Mouse (Mus musculus): ENCODE results near the gene Xpo6. TPM values are rescaled to one million over a fixed set of nuclear protein-coding genes. Genes with fewer than 3 reads are reported as not detected.

Xpo6 gene
- polyA plus RNA-seq, 1 experiment from 2014 or later: 67.5 TPM

DNA sequence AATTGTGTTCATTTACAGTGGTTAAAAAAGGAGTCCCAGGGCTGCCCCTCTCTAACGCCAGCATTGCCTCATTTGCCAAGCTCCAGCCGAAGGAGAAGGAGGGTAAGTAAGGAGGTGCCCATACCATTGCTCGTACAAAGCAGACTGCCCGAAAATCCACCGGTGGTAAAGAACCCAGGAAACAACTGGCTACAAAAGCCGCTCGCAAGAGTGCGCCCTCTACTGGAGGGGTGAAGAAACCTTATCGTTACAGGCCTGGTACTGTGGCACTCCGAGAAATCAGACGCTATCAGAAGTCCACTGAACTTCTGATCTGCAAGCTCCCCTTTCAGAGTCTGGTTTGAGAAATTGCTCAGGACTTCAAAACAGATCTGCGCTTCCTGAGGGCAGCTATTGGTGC is 24.3 kb downstream of the Xpo6 start:
- Histone ChIP-seq H3K4me1 (ENCODE audit: insufficient read depth) (no peaks in the 10 kb centered on the region), H3K9ac (no peak overlapping the region), H3K27ac (ENCODE audit: low read depth) (no peak overlapping the region), H3K9me3 (ENCODE audit: low read depth, low read length) (no peaks in the 10 kb centered on the region), H3K4me2 (no peak overlapping the region), H3K4me3 (ENCODE audit: low read depth, low read length) (no peak overlapping the region), H3K36me3 (ENCODE audit: insufficient read depth) (peaks cover 20% of the 10 kb centered on the region; the same call in 1 of the 2 replicates), H3K27me3 (ENCODE audit: insufficient read depth, low read length) (no peaks in the 10 kb centered on the region)
- TF ChIP-seq CTCF (IDR thresholded peaks at IDR 0.05; ENCODE audit: low read depth): no peak; the same call in 1 of the 2 replicates
- ATAC-seq (ENCODE audit: insufficient read depth): no peak
- 90% methylated on average over 12 of the region's 12 CpGs for WGBS
- no peak for DNase-seq

DNA sequence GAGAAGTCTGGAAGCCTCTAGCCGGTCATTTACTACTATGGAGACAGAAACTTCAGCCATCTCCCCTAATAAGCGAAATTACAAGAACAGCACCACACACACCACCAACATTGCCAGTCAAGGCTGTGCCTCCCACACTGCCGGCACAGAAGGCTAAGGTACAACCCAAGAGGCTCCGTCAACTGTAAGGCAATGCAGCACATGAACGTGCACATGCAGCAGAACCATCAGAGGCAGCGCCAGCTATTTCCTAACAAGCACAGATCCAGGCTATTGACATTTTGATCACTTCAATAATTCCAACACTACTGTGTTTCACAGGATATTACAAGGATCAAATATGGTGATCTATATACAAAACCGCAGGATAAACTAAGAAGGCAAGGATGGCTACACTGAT is 24.8 kb downstream of the Xpo6 start:
- peaks cover 24% of the 10 kb centered on the region for H3K36me3 ChIP-seq (ENCODE audit: insufficient read depth)
- no peak for TF ChIP-seq CTCF (IDR thresholded peaks at IDR 0.05; ENCODE audit: low read depth)

DNA sequence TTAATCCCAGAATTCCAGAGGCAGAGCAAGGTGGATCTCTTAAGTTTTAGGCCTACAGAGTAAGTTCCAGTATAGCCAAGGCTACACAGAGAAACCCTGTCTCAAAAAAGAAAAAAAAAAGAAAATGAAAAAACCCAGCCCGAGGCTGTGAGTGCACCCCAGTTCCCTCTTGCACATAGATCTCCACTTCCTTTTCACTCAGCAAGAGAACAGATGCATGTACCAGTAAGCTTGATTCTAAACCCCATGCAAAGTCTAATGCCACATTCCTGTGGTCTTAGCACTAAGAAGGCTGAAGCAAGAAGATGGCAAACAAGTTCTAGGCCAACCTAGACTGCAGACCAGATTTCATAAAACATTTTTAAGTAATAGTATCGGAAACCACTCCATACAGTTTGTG is 25.4 kb downstream of the Xpo6 start:
- Histone ChIP-seq H3K4me1 (ENCODE audit: insufficient read depth) (no peaks in the 10 kb centered on the region), H3K9ac (no peak overlapping the region), H3K4me3 (ENCODE audit: low read depth, low read length) (no peak overlapping the region), H3K9me3 (ENCODE audit: low read depth, low read length) (no peaks in the 10 kb centered on the region), H3K27me3 (ENCODE audit: insufficient read depth, low read length) (no peaks in the 10 kb centered on the region), H3K36me3 (ENCODE audit: insufficient read depth) (peaks cover 26% of the 10 kb centered on the region), H3K4me2 (no peak overlapping the region), H3K27ac (ENCODE audit: low read depth) (peak overlapping the region; percentile 58; the same call in 1 of the 2 replicates)
- no peak for TF ChIP-seq CTCF (IDR thresholded peaks at IDR 0.05; ENCODE audit: low read depth)
- no peak for ATAC-seq (ENCODE audit: insufficient read depth)
- 88% methylated on average over 2 of the region's 2 CpGs for WGBS
- DNase-seq: no peak

More for the DNA sequence above, 24.8 kb downstream of the Xpo6 start:
- H3K9me3 ChIP-seq (ENCODE audit: low read depth, low read length): no peaks in the 10 kb centered on the region
- no peak overlapping the region for H3K9ac ChIP-seq
- H3K4me2 ChIP-seq: no peak overlapping the region
- WGBS: 82% methylated on average over 7 of the region's 7 CpGs
- DNase-seq: no peak
- H3K4me3 ChIP-seq (ENCODE audit: low read depth, low read length): no peak overlapping the region
- H3K4me1 ChIP-seq (ENCODE audit: insufficient read depth): no peaks in the 10 kb centered on the region
- no peak for ATAC-seq (ENCODE audit: insufficient read depth)
- H3K27me3 ChIP-seq (ENCODE audit: insufficient read depth, low read length): no peaks in the 10 kb centered on the region
- no peak overlapping the region for H3K27ac ChIP-seq (ENCODE audit: low read depth)

DNA sequence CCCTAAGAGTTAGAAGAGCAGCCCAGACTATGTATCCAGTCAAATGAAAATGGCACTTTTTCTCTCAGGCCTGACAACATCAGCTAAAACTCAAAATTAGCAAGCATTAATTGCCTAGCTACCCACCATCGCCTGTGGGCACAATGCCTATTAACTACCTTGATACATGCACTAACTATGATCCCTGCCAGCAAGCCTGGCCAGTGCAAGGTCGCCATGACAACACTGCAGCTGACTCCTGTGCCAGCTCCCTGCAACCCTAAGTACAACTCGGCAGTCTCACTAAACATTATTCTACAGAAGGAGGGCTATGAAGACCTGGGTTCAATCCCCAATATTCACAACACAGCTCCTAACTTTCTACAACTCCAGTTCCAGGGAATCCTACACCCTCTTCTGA is 28.3 kb downstream of the Xpo6 start:
- Histone ChIP-seq H3K36me3 (ENCODE audit: insufficient read depth) (peaks cover 46% of the 10 kb centered on the region), H3K9me3 (ENCODE audit: low read depth, low read length) (no peaks in the 10 kb centered on the region), H3K4me3 (ENCODE audit: low read depth, low read length) (no peak overlapping the region), H3K27ac (ENCODE audit: low read depth) (no peak overlapping the region), H3K27me3 (ENCODE audit: insufficient read depth, low read length) (no peaks in the 10 kb centered on the region), H3K4me1 (ENCODE audit: insufficient read depth) (no peaks in the 10 kb centered on the region), H3K4me2 (no peak overlapping the region), H3K9ac (no peak overlapping the region)
- 80% methylated on average over 3 of the region's 3 CpGs for WGBS
- no peak for TF ChIP-seq CTCF (IDR thresholded peaks at IDR 0.05; ENCODE audit: low read depth)
- no peak for DNase-seq
- ATAC-seq (ENCODE audit: insufficient read depth): no peak

GRCm38 (mm10) chr7:126168584-126168983 is 31.7 kb downstream of the Xpo6 start:
- Histone ChIP-seq H3K4me1 (ENCODE audit: insufficient read depth) (no peaks in the 10 kb centered on the region), H3K9ac (no peak overlapping the region), H3K27ac (ENCODE audit: low read depth) (no peak overlapping the region), H3K4me3 (ENCODE audit: low read depth, low read length) (no peak overlapping the region), H3K27me3 (ENCODE audit: insufficient read depth, low read length) (no peaks in the 10 kb centered on the region), H3K4me2 (no peak overlapping the region), H3K36me3 (ENCODE audit: insufficient read depth) (peaks cover 66% of the 10 kb centered on the region), H3K9me3 (ENCODE audit: low read depth, low read length) (no peaks in the 10 kb centered on the region)
- DNase-seq (no peak), ATAC-seq (ENCODE audit: insufficient read depth) (no peak)
- 86% methylated on average over 6 of the region's 6 CpGs for WGBS
- TF ChIP-seq CTCF (IDR thresholded peaks at IDR 0.05; ENCODE audit: low read depth): no peak

- Histone ChIP-seq H3K4me2 (no peak overlapping the region), H3K9ac (no peak overlapping the region), H3K27me3 (ENCODE audit: insufficient read depth, low read length) (no peaks in the 10 kb centered on the region), H3K4me1 (ENCODE audit: insufficient read depth) (no peaks in the 10 kb centered on the region), H3K36me3 (ENCODE audit: insufficient read depth) (peaks cover 59% of the 10 kb centered on the region), H3K4me3 (ENCODE audit: low read depth, low read length) (no peak overlapping the region), H3K9me3 (ENCODE audit: low read depth, low read length) (no peaks in the 10 kb centered on the region), H3K27ac (ENCODE audit: low read depth) (no peak overlapping the region)
- 34% methylated on average over 3 of the region's 3 CpGs for WGBS
- ATAC-seq (ENCODE audit: insufficient read depth) (no peak), DNase-seq (peak; percentile 27)
- no peak for TF ChIP-seq CTCF (IDR thresholded peaks at IDR 0.05; ENCODE audit: low read depth)
Measured at GRCm38 (mm10) chr7:126167426-126167825, 32.9 kb downstream of the Xpo6 start.

GRCm38 (mm10) chr7:126166571-126166970 is 33.7 kb downstream of the Xpo6 start:
- no peak for TF ChIP-seq CTCF (IDR thresholded peaks at IDR 0.05; ENCODE audit: low read depth)
- H3K36me3 ChIP-seq (ENCODE audit: insufficient read depth): peaks cover 54% of the 10 kb centered on the region
- H3K9me3 ChIP-seq (ENCODE audit: low read depth, low read length): no peaks in the 10 kb centered on the region
- no peak overlapping the region for H3K9ac ChIP-seq
- ATAC-seq (ENCODE audit: insufficient read depth): no peak
- no peak for DNase-seq
- H3K4me3 ChIP-seq (ENCODE audit: low read depth, low read length): no peak overlapping the region
- H3K4me1 ChIP-seq (ENCODE audit: insufficient read depth): no peaks in the 10 kb centered on the region
- no peak overlapping the region for H3K27ac ChIP-seq (ENCODE audit: low read depth)
- no peak overlapping the region for H3K4me2 ChIP-seq
- H3K27me3 ChIP-seq (ENCODE audit: insufficient read depth, low read length): no peaks in the 10 kb centered on the region

- Histone ChIP-seq H3K36me3 (ENCODE audit: insufficient read depth) (peaks cover 57% of the 10 kb centered on the region), H3K9ac (no peak overlapping the region)
- no peak for ATAC-seq (ENCODE audit: insufficient read depth)
Measured at GRCm38 (mm10) chr7:126158238-126158637, 42.1 kb downstream of the Xpo6 start.

More at GRCm38 (mm10) chr7:126158238-126158637, 42.1 kb downstream of the Xpo6 start:
- H3K4me2 ChIP-seq: no peak overlapping the region
- H3K4me1 ChIP-seq (ENCODE audit: insufficient read depth): no peaks in the 10 kb centered on the region
- H3K27me3 ChIP-seq (ENCODE audit: insufficient read depth, low read length): no peaks in the 10 kb centered on the region
- H3K4me3 ChIP-seq (ENCODE audit: low read depth, low read length): no peak overlapping the region
- WGBS: 83% methylated on average over 3 of the region's 3 CpGs
- no peak for DNase-seq
- no peak for TF ChIP-seq CTCF (IDR thresholded peaks at IDR 0.05; ENCODE audit: low read depth)
- no peak overlapping the region for H3K27ac ChIP-seq (ENCODE audit: low read depth)
- no peaks in the 10 kb centered on the region for H3K9me3 ChIP-seq (ENCODE audit: low read depth, low read length)

All from lung, embryonic 14.5 days (tissue).